Mouse (Mus musculus): ENCODE results near the gene Atp5j.

DNA sequence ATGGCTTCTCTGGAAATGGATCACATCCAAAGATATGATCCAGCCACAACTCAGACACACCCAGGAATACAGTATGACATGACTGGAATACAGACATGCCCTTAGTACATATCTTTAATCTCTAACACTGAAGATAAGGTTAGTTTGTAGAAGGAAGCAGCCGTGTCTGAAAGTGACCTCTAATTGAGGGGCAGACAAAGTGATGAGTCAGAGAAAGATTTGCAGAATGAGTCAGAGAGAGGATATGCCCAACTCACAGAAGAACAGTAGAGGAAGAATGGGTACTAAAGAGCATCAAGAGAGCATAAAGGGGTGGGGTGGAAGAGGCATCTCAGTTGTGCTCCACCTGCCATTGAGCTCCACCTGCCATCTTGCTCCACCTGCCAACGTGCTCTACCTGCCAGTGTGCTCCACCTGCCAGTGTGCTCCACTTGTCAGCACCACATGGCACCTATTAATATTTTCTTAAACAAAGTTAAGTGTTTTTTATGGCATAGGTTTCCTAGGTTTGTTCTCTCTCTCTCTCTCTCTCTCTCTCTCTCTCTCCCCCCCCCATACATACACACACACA, 44.7 kb downstream of the Atp5j start:
- TF ChIP-seq CTCF (IDR thresholded peaks at IDR 0.05; ENCODE audit: low read depth) (no peak), EP300 (IDR thresholded peaks at IDR 0.05; ENCODE audit: low read depth) (no peak)
